Mouse (Mus musculus): Measurements from ENCODE around the gene Aldh3a2.

DNA sequence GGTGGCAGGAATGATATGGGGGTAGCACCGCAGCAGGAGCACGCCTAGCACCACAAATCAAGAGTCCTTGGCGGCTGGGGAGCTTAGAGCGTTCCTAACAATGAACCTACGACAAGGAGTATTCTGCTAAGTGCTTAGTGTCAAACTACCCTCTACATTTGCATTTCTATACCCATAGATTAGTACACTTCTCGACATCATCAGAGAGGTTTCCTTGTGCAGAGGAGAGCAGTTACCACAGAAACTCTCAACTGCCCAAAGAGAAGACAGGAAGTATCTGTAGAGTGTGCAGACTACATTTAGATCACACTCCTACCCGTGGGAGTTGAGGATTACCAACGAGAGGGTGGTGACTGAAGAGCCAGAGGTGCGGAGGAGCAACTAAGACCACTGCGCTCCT is 15.5 kb downstream of the Aldh3a2 start:
- TF ChIP-seq CTCF (IDR thresholded peaks at IDR 0.05; ENCODE audit: borderline replicate concordance, extremely low read depth, insufficient read depth, insufficient read length) = no peak
- no peak for TF ChIP-seq POLR2A (IDR thresholded peaks at IDR 0.05; ENCODE audit: borderline replicate concordance, extremely low read depth, insufficient read depth, insufficient read length, poor library complexity, severe bottlenecking)

All from brain, embryonic 14.5 days (tissue).